ENCODE assay signal across 25 mouse cellular contexts in the genomic region with DNA sequence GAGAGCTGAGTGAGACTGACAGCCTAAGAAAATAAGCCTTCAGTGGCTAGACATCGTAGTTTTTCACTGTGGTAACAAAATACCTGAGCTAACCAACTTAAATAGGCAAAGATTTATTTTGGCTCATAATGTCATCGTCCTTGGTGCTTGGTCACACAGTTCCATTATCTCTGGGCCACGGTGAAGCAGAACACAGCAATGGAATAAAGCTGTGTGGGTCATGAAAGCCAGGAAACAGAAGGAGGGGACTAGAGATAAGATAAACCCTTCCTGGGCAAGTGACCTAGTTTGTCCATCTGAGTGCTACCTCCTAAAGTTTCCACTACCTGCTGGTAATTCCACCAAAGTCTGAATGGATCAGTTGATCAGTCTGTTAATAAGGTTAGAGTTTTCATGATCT.
"Had no signal": no experiment of that assay in that cellular context is flagged by ENCODE, and none has a peak within 500 bp of the region (broad histone marks: within the 10 kb centered on the region; RNA-seq: fewer than 3 reads in every experiment).

No protein-coding gene starts in this region.

- H3K4me3 ChIP-seq: heart, embryonic 10.5 days; heart, embryonic 13.5 days; heart, embryonic 15.5 days; hindbrain, embryonic 13.5 days; hindbrain, embryonic 15.5 days; kidney, embryonic 15.5 days; left cerebral cortex, adult 2 months; limb, embryonic 10.5 days; limb, embryonic 12.5 days; liver, embryonic 13.5 days had no signal

- H3K36me3 ChIP-seq: heart, embryonic 10.5 days; heart, embryonic 13.5 days; heart, embryonic 15.5 days; hindbrain, embryonic 13.5 days; hindbrain, embryonic 15.5 days; kidney, embryonic 15.5 days; limb, embryonic 10.5 days; limb, embryonic 12.5 days; liver, embryonic 13.5 days had no signal

- H3K4me1 ChIP-seq: heart, embryonic 10.5 days; heart, embryonic 15.5 days; hindbrain, embryonic 13.5 days; hindbrain, embryonic 15.5 days; kidney, embryonic 15.5 days; limb, embryonic 10.5 days; limb, embryonic 12.5 days; liver, embryonic 13.5 days had no signal

- ATAC-seq: hindbrain, postnatal 0 days; intestine, embryonic 16.5 days had no signal

- H3K27me3 ChIP-seq: heart, embryonic 13.5 days; heart, embryonic 15.5 days; hindbrain, embryonic 13.5 days; hindbrain, embryonic 15.5 days; kidney, embryonic 15.5 days; limb, embryonic 12.5 days; liver, embryonic 13.5 days had no signal

- H3K9ac ChIP-seq: heart, embryonic 13.5 days; heart, embryonic 15.5 days; hindbrain, embryonic 13.5 days; hindbrain, embryonic 15.5 days; kidney, embryonic 15.5 days; limb, embryonic 12.5 days; liver, embryonic 13.5 days had no signal

- DNase-seq: gastrocnemius, postnatal 14 days; gastrocnemius, postnatal 36 days; heart, postnatal 14 days; heart, postnatal 36 days; kidney, adult 11 months; kidney, adult 2 months; kidney, adult 9 months; kidney, postnatal 14 days; kidney, postnatal 36 days; layer of hippocampus, adult 9-11 months; layer of hippocampus, postnatal 36 days; liver; liver, embryonic 13.5 days had no signal

- H3K27ac ChIP-seq: heart, embryonic 10.5 days; heart, embryonic 15.5 days; hindbrain, embryonic 13.5 days; hindbrain, embryonic 15.5 days; hindbrain, postnatal 0 days; kidney, embryonic 15.5 days; kidney, postnatal 0 days; left cerebral cortex, adult 2 months; limb, embryonic 10.5 days; limb, embryonic 12.5 days; liver, embryonic 13.5 days had no signal
